Mouse (Mus musculus): ENCODE data around the gene F5. TPM values are rescaled to one million over a fixed set of nuclear protein-coding genes. Genes with fewer than 3 reads are reported as not detected.
A peak's percentile ranks its signal among the peaks of the same experiment; 100 is the strongest.

Gene F5
- polyA plus RNA-seq, 1 experiment from 2014 or later, result 0.04 TPM

GRCm38 (mm10) chr1:164241494-164241893 is 89.9 kb downstream of the F5 start:
- Histone ChIP-seq H3K27me3 (replicated peaks; ENCODE audit: control insufficient read depth, insufficient read depth, low read length) (no peaks in the 10 kb centered on the region), H3K9ac (replicated peaks; ENCODE audit: low read depth, low read length) (no peak overlapping the region), H3K36me3 (ENCODE audit: control insufficient read depth, insufficient read depth) (no peaks in the 10 kb centered on the region), H3K4me2 (ENCODE audit: low read length) (no peak overlapping the region), H3K27ac (ENCODE audit: low read length) (no peak overlapping the region), H3K4me3 (replicated peaks; ENCODE audit: low read length) (no peak overlapping the region), H3K9me3 (ENCODE audit: control insufficient read depth, low read length) (no peaks in the 10 kb centered on the region), H3K4me1 (replicated peaks; ENCODE audit: control insufficient read depth, insufficient read depth, low read length) (no peaks in the 10 kb centered on the region)
- 85% methylated on average over 2 of the region's 2 CpGs for WGBS
- no peak for ATAC-seq

GRCm38 (mm10) chr1:164242809-164243208 is 91.2 kb downstream of the F5 start:
- no peak overlapping the region for H3K4me2 ChIP-seq (ENCODE audit: low read length)
- no peak overlapping the region for H3K4me3 ChIP-seq (replicated peaks; ENCODE audit: low read length)
- ATAC-seq, result no peak
- H3K9me3 ChIP-seq (ENCODE audit: control insufficient read depth, low read length), result no peaks in the 10 kb centered on the region
- peaks cover 1% of the 10 kb centered on the region; the same call in 1 of the 2 replicates for H3K4me1 ChIP-seq (replicated peaks; ENCODE audit: control insufficient read depth, insufficient read depth, low read length)
- no peaks in the 10 kb centered on the region for H3K27me3 ChIP-seq (replicated peaks; ENCODE audit: control insufficient read depth, insufficient read depth, low read length)
- no peaks in the 10 kb centered on the region for H3K36me3 ChIP-seq (ENCODE audit: control insufficient read depth, insufficient read depth)
- no peak overlapping the region for H3K27ac ChIP-seq (ENCODE audit: low read length)
- no peak overlapping the region for H3K9ac ChIP-seq (replicated peaks; ENCODE audit: low read depth, low read length)
- 70% methylated on average over 8 of the region's 8 CpGs for WGBS

GRCm38 (mm10) chr1:164247442-164247841 is 95.8 kb downstream of the F5 start:
- H3K9ac ChIP-seq (replicated peaks; ENCODE audit: low read depth, low read length), result no peak overlapping the region
- H3K4me1 ChIP-seq (replicated peaks; ENCODE audit: control insufficient read depth, insufficient read depth, low read length), result peaks cover 19% of the 10 kb centered on the region
- no peak overlapping the region for H3K4me3 ChIP-seq (replicated peaks; ENCODE audit: low read length)
- no peaks in the 10 kb centered on the region for H3K27me3 ChIP-seq (replicated peaks; ENCODE audit: control insufficient read depth, insufficient read depth, low read length)
- no peaks in the 10 kb centered on the region for H3K9me3 ChIP-seq (ENCODE audit: control insufficient read depth, low read length)
- no peak for ATAC-seq
- 35% methylated on average over 8 of the region's 8 CpGs for WGBS
- no peaks in the 10 kb centered on the region for H3K36me3 ChIP-seq (ENCODE audit: control insufficient read depth, insufficient read depth)
- no peak overlapping the region for H3K27ac ChIP-seq (ENCODE audit: low read length)
- no peak overlapping the region for H3K4me2 ChIP-seq (ENCODE audit: low read length)

- H3K4me1 ChIP-seq (replicated peaks; ENCODE audit: control insufficient read depth, insufficient read depth, low read length), result peaks cover 19% of the 10 kb centered on the region
- 8% methylated on average over 10 of the region's 10 CpGs for WGBS
- H3K36me3 ChIP-seq (ENCODE audit: control insufficient read depth, insufficient read depth), result no peaks in the 10 kb centered on the region
- no peak overlapping the region for H3K27ac ChIP-seq (ENCODE audit: low read length)
- H3K27me3 ChIP-seq (replicated peaks; ENCODE audit: control insufficient read depth, insufficient read depth, low read length), result no peaks in the 10 kb centered on the region
- no peaks in the 10 kb centered on the region for H3K9me3 ChIP-seq (ENCODE audit: control insufficient read depth, low read length)
- peak overlapping the region; percentile 65 for H3K4me2 ChIP-seq (ENCODE audit: low read length)
- no peak for ATAC-seq
- peak overlapping the region; percentile 54 for H3K9ac ChIP-seq (replicated peaks; ENCODE audit: low read depth, low read length)
- H3K4me3 ChIP-seq (replicated peaks; ENCODE audit: low read length), result peak overlapping the region; percentile 59
Observed at GRCm38 (mm10) chr1:164247971-164248370, 96.3 kb downstream of the F5 start.

- peaks cover 19% of the 10 kb centered on the region for H3K4me1 ChIP-seq (replicated peaks; ENCODE audit: control insufficient read depth, insufficient read depth, low read length)
- under 1% methylated on average over 64 of the region's 79 CpGs for WGBS
- no peaks in the 10 kb centered on the region for H3K27me3 ChIP-seq (replicated peaks; ENCODE audit: control insufficient read depth, insufficient read depth, low read length)
- H3K36me3 ChIP-seq (ENCODE audit: control insufficient read depth, insufficient read depth), result no peaks in the 10 kb centered on the region
- no peaks in the 10 kb centered on the region for H3K9me3 ChIP-seq (ENCODE audit: control insufficient read depth, low read length)
- peak within 1 kb of the TSS; percentile 59 for H3K4me3 ChIP-seq (replicated peaks; ENCODE audit: low read length)
- peak within 1 kb of the TSS; percentile 59 for H3K9ac ChIP-seq (replicated peaks; ENCODE audit: low read depth, low read length)
- ATAC-seq, result peak; percentile 94
- peak within 1 kb of the TSS; percentile 9; the same call in 1 of the 2 replicates for H3K27ac ChIP-seq (ENCODE audit: low read length)
- peak within 1 kb of the TSS; percentile 65 for H3K4me2 ChIP-seq (ENCODE audit: low read length)
Observed at GRCm38 (mm10) chr1:164248465-164249331, 97.1 kb downstream of the F5 start, which contains the start of gene Slc19a2. Gene Slc19a2 (plus strand): TSS chr1:164249046.

- Histone ChIP-seq H3K27me3 (replicated peaks; ENCODE audit: control insufficient read depth, insufficient read depth, low read length) (no peaks in the 10 kb centered on the region), H3K9me3 (ENCODE audit: control insufficient read depth, low read length) (no peaks in the 10 kb centered on the region), H3K4me3 (replicated peaks; ENCODE audit: low read length) (peak overlapping the region; percentile 59), H3K9ac (replicated peaks; ENCODE audit: low read depth, low read length) (peak overlapping the region; percentile 59), H3K36me3 (ENCODE audit: control insufficient read depth, insufficient read depth) (no peaks in the 10 kb centered on the region), H3K4me1 (replicated peaks; ENCODE audit: control insufficient read depth, insufficient read depth, low read length) (peaks cover 19% of the 10 kb centered on the region), H3K4me2 (ENCODE audit: low read length) (peak overlapping the region; percentile 57), H3K27ac (ENCODE audit: low read length) (no peak overlapping the region)
- peak; percentile 31; the same call in 1 of the 2 replicates for ATAC-seq
- WGBS, result under 1% methylated on average over 33 of the region's 33 CpGs
Observed at GRCm38 (mm10) chr1:164249332-164249711, 97.7 kb downstream of the F5 start.

GRCm38 (mm10) chr1:164250391-164251150 is 98.9 kb downstream of the F5 start:
- 61% methylated on average over 8 of the region's 8 CpGs for WGBS
- no peaks in the 10 kb centered on the region for H3K36me3 ChIP-seq (ENCODE audit: control insufficient read depth, insufficient read depth)
- ATAC-seq, result no peak

GRCm38 (mm10) chr1:164251438-164251837 is 99.8 kb downstream of the F5 start:
- no peak overlapping the region for H3K9ac ChIP-seq (replicated peaks; ENCODE audit: low read depth, low read length)
- no peaks in the 10 kb centered on the region for H3K9me3 ChIP-seq (ENCODE audit: control insufficient read depth, low read length)
- H3K4me2 ChIP-seq (ENCODE audit: low read length), result no peak overlapping the region
- no peak for ATAC-seq
- no peaks in the 10 kb centered on the region for H3K36me3 ChIP-seq (ENCODE audit: control insufficient read depth, insufficient read depth)
- no peaks in the 10 kb centered on the region for H3K27me3 ChIP-seq (replicated peaks; ENCODE audit: control insufficient read depth, insufficient read depth, low read length)
- H3K4me1 ChIP-seq (replicated peaks; ENCODE audit: control insufficient read depth, insufficient read depth, low read length), result peaks cover 19% of the 10 kb centered on the region
- no peak overlapping the region for H3K27ac ChIP-seq (ENCODE audit: low read length)
- no peak overlapping the region for H3K4me3 ChIP-seq (replicated peaks; ENCODE audit: low read length)
- WGBS, result 90% methylated on average over 1 of the region's 1 CpGs

More at GRCm38 (mm10) chr1:164250391-164251150, 98.9 kb downstream of the F5 start:
- Histone ChIP-seq H3K4me2 (ENCODE audit: low read length) (peak overlapping the region; percentile 57; the same call in 1 of the 2 replicates), H3K9me3 (ENCODE audit: control insufficient read depth, low read length) (no peaks in the 10 kb centered on the region), H3K9ac (replicated peaks; ENCODE audit: low read depth, low read length) (no peak overlapping the region; the same call in 1 of the 2 replicates), H3K4me1 (replicated peaks; ENCODE audit: control insufficient read depth, insufficient read depth, low read length) (peaks cover 19% of the 10 kb centered on the region), H3K27ac (ENCODE audit: low read length) (no peak overlapping the region), H3K27me3 (replicated peaks; ENCODE audit: control insufficient read depth, insufficient read depth, low read length) (no peaks in the 10 kb centered on the region), H3K4me3 (replicated peaks; ENCODE audit: low read length) (no peak overlapping the region)

GRCm38 (mm10) chr1:164252551-164252950 is 100.9 kb downstream of the F5 start:
- Histone ChIP-seq H3K4me1 (replicated peaks; ENCODE audit: control insufficient read depth, insufficient read depth, low read length) (peaks cover 19% of the 10 kb centered on the region), H3K9ac (replicated peaks; ENCODE audit: low read depth, low read length) (no peak overlapping the region), H3K36me3 (ENCODE audit: control insufficient read depth, insufficient read depth) (no peaks in the 10 kb centered on the region; the same call in 1 of the 2 replicates), H3K9me3 (ENCODE audit: control insufficient read depth, low read length) (no peaks in the 10 kb centered on the region), H3K4me2 (ENCODE audit: low read length) (no peak overlapping the region), H3K4me3 (replicated peaks; ENCODE audit: low read length) (no peak overlapping the region), H3K27me3 (replicated peaks; ENCODE audit: control insufficient read depth, insufficient read depth, low read length) (no peaks in the 10 kb centered on the region), H3K27ac (ENCODE audit: low read length) (no peak overlapping the region)
- 80% methylated on average over 5 of the region's 5 CpGs for WGBS
- no peak for ATAC-seq

Data from forebrain, embryonic 16.5 days (tissue).